ENCODE assay signal across 24 mouse cellular contexts in the genomic region with DNA sequence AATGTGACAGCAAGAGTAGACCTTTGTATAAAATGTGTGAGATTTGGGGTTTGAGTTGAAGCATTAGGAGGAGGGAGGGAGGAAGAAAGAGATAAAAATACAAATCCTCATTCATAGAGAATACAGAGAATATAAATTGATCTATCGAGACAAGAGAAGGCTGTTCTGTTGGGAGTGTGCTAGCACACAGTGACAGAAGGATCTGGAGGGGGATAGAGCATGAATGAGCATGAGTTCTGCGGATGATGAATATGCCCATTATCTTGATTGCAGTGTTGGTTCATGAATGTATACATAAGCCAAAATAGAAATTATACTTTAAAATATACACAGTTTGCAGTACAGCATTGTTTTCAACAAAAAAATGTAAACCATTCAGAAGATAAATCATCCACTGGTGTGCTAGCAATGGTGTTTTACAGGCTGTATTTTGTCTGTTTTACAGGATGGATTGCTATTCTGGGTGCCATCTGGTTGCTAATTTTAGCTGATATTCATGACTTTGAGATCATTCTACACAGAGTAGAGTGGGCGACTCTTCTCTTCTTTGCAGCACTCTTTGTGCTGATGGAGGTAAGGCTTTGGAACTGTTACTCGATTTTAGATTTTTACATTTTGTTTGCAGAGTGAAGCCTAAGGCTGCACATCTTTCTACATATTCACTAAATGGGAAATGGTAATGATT.
DNase-seq lines count a peak whose midpoint lies in the region; ATAC-seq lines count a peak whose summit lies in the region.
"Had no signal": no experiment of that assay in that cellular context is flagged by ENCODE, and none has a peak within 500 bp of the region (broad histone marks: within the 10 kb centered on the region; RNA-seq: fewer than 3 reads in every experiment).

No protein-coding gene starts in this region.

- no peak for ATAC-seq in midbrain, embryonic 11.5 days (ENCODE audit: low FRiP score)
- ATAC-seq: forebrain, embryonic 14.5 days; hindbrain, postnatal 0 days had no signal

- no peak overlapping the region for H3K9ac ChIP-seq in midbrain, embryonic 11.5 days (ENCODE audit: low read length)
- H3K9ac ChIP-seq: embryonic facial prominence, embryonic 12.5 days; heart, embryonic 15.5 days; limb, embryonic 13.5 days; liver, embryonic 13.5 days; lung, embryonic 14.5 days had no signal

- DNase-seq in layer of hippocampus, adult 18-20 months (ENCODE audit: low spot score in 2 of 2): peak; percentile 1 to 78
- no peak for DNase-seq in layer of hippocampus, postnatal 10 days (ENCODE audit: low spot score in 2 of 2)
- DNase-seq in brain, adult 2 months (ENCODE audit: low read depth, low spot score): peak; percentile 86
- peak; percentile 30 for DNase-seq in brain, embryonic 18.5 days (ENCODE audit: low read depth, low spot score)
- peak; percentile 52 to 61 for DNase-seq in left cerebral cortex, adult 9 months (ENCODE audit: low spot score in 2 of 2)
- DNase-seq in thymus, postnatal 4 days: no peak
- DNase-seq in midbrain, embryonic 11.5 days (ENCODE audit: low spot score, missing footprints): no peak
- DNase-seq: cerebellum, adult 9-10 months; gastrocnemius, postnatal 25 days; heart, adult 2 months; kidney, adult 18-20 months; liver, embryonic 13.5 days; lung, embryonic 14.5 days; lung, postnatal 4 days; spleen, adult 18-20 months; thymus, adult 2 months had no signal

- no peaks in the 10 kb centered on the region for H3K9me3 ChIP-seq in midbrain, embryonic 11.5 days (ENCODE audit: control insufficient read depth, low read length)
- H3K9me3 ChIP-seq: embryonic facial prominence, embryonic 12.5 days; heart, embryonic 15.5 days; hindbrain, embryonic 10.5 days; limb, embryonic 13.5 days; liver, embryonic 13.5 days had no signal

- H3K27me3 ChIP-seq in midbrain, embryonic 11.5 days (ENCODE audit: control insufficient read depth, insufficient read depth, low read length): no peaks in the 10 kb centered on the region
- H3K27me3 ChIP-seq: embryonic facial prominence, embryonic 12.5 days; heart, embryonic 15.5 days; limb, embryonic 13.5 days; liver, embryonic 13.5 days had no signal

- no peak overlapping the region for H3K4me3 ChIP-seq in midbrain, embryonic 11.5 days (ENCODE audit: low read depth, low read length)
- H3K4me3 ChIP-seq: embryonic facial prominence, embryonic 12.5 days; erythroblast, embryonic 14.5 days; heart, adult 2 months; heart, embryonic 15.5 days; hindbrain, embryonic 10.5 days; limb, embryonic 13.5 days; liver, embryonic 13.5 days had no signal

- 90% methylated on average over 4 of the region's 4 CpGs for WGBS in midbrain, embryonic 11.5 days

- H3K27ac ChIP-seq in midbrain, embryonic 11.5 days (ENCODE audit: low read depth, low read length): no peak overlapping the region
- H3K27ac ChIP-seq: embryonic facial prominence, embryonic 12.5 days; heart, adult 2 months; heart, embryonic 15.5 days; hindbrain, embryonic 10.5 days; hindbrain, postnatal 0 days; kidney, postnatal 0 days; limb, embryonic 13.5 days; liver, embryonic 13.5 days had no signal

- no peaks in the 10 kb centered on the region for H3K36me3 ChIP-seq in midbrain, embryonic 11.5 days (ENCODE audit: control insufficient read depth, insufficient read depth, low read length)
- H3K36me3 ChIP-seq: embryonic facial prominence, embryonic 12.5 days; heart, embryonic 15.5 days; hindbrain, embryonic 10.5 days; limb, embryonic 13.5 days; liver, embryonic 13.5 days had no signal

- H3K4me1 ChIP-seq in midbrain, embryonic 11.5 days (ENCODE audit: control insufficient read depth, insufficient read depth, low read length): no peaks in the 10 kb centered on the region
- H3K4me1 ChIP-seq: embryonic facial prominence, embryonic 12.5 days; heart, embryonic 15.5 days; hindbrain, embryonic 10.5 days; limb, embryonic 13.5 days; liver, embryonic 13.5 days had no signal

- H3K4me2 ChIP-seq in midbrain, embryonic 11.5 days: no peak overlapping the region
- H3K4me2 ChIP-seq: embryonic facial prominence, embryonic 12.5 days; heart, embryonic 15.5 days; limb, embryonic 13.5 days; liver, embryonic 13.5 days; lung, embryonic 14.5 days had no signal

Comparison
In these comparisons a context has a peak if more than half of its experiments do, and no peak if none do; other contexts are left out.
1. DNase-seq: peak in layer of hippocampus, adult 18-20 months (2 of 2), brain, adult 2 months (single experiment), brain, embryonic 18.5 days (single experiment) and left cerebral cortex, adult 9 months (2 of 2); none in layer of hippocampus, postnatal 10 days (0 of 2), thymus, postnatal 4 days (single experiment) and midbrain, embryonic 11.5 days (single experiment).